Mouse (Mus musculus): ENCODE data around the gene Scap. TPM values are rescaled to one million over a fixed set of nuclear protein-coding genes. Genes with fewer than 3 reads are reported as not detected.
"Not testable (repeated sequence)": the region's sequence is repeated elsewhere in the genome, so short reads cannot be mapped to it uniquely, and the experiment has no call there.

Scap gene
- polyA plus RNA-seq, 1 experiment from 2014 or later, result 33.4 TPM

DNA sequence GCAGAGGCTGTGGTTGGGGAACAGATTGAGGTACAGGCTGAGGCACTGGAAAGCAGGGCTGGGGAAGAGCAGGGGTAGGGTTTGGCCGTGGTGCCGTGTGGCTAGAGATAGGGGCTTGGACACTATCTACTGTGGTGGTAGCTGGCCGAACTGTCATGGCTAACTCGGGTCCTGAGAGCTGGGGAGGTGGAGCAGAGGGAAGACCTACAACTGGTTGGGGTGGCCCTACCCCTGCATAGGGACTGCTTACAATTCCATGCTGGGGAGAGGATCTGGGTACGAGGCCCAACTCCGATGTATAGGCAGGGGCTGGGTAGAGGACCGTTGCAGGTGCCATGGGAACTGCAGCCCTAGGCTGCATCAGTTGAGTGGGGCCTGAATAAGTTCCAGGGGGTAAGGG, 54.9 kb downstream of the Scap start:
- Histone ChIP-seq H3K9me3 (replicated peaks; ENCODE audit: low read length) (no peaks in the 10 kb centered on the region), H3K4me2 (ENCODE audit: low read length) (no peak overlapping the region), H3K4me1 (replicated peaks; ENCODE audit: insufficient read depth, low read length) (no peaks in the 10 kb centered on the region), H3K4me3 (replicated peaks; ENCODE audit: low read depth, low read length) (no peak overlapping the region), H3K36me3 (ENCODE audit: insufficient read depth, low read length) (peaks cover 86% of the 10 kb centered on the region), H3K27me3 (ENCODE audit: insufficient read depth, low read length) (no peaks in the 10 kb centered on the region), H3K27ac (no peak overlapping the region), H3K9ac (ENCODE audit: low read depth, low read length) (no peak overlapping the region)
- WGBS, result 91% methylated on average over 7 of the region's 7 CpGs
- TF ChIP-seq CTCF (IDR thresholded peaks at IDR 0.05; ENCODE audit: low read depth), result no peak
- no peak for ATAC-seq (replicated peaks; ENCODE audit: low FRiP score, low read depth)
- no peak for DNase-seq (ENCODE audit: low spot score)

DNA sequence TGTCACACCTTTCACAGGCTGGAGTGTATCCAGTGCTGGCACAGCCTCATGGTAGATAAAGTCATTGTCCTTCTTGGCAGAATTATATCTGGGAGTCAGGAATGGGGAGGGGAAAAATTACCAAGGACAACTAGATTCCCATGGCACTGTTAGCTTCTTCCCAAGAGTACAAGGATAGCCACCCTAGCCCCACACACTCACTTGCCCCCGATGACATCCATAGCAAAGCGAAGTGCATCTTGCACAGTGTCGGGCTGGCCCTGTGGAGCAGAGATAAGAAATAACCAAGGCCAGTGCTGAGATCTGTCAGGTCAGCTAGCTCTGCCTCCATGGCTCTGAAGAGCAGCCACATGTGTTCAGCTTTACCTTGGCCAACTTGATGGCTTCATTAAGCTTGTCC, 57.8 kb downstream of the Scap start:
- H3K27me3 ChIP-seq (ENCODE audit: insufficient read depth, low read length), result no peaks in the 10 kb centered on the region
- no peak overlapping the region for H3K4me2 ChIP-seq (ENCODE audit: low read length)
- H3K4me1 ChIP-seq (replicated peaks; ENCODE audit: insufficient read depth, low read length), result no peaks in the 10 kb centered on the region
- WGBS, result 97% methylated on average over 3 of the region's 3 CpGs
- no peak for DNase-seq (ENCODE audit: low spot score)
- no peaks in the 10 kb centered on the region for H3K9me3 ChIP-seq (replicated peaks; ENCODE audit: low read length)
- H3K9ac ChIP-seq (ENCODE audit: low read depth, low read length), result no peak overlapping the region
- no peak overlapping the region for H3K27ac ChIP-seq
- peaks cover 77% of the 10 kb centered on the region for H3K36me3 ChIP-seq (ENCODE audit: insufficient read depth, low read length)
- TF ChIP-seq CTCF (IDR thresholded peaks at IDR 0.05; ENCODE audit: low read depth), result no peak
- ATAC-seq (replicated peaks; ENCODE audit: low FRiP score, low read depth), result no peak
- H3K4me3 ChIP-seq (replicated peaks; ENCODE audit: low read depth, low read length), result no peak overlapping the region

DNA sequence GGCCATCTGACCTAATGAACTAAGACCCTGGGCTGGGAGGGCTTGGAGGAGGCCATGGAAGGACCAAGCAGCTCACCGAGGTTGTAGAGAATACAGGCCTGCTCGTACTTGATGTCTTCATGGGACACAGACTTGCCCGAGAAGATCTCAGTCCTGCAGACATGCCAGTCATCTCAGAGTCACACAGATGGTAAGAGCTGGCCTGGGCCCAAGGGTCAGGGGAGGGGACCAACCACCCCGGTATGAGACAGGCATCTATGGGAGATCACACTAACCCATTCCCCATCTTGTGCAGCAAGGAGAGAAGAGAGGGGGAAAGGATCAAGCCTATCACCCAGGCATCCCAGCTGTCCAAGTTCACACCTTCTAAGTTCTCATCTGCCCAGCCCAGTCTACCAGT, 60.2 kb downstream of the Scap start:
- Histone ChIP-seq H3K9me3 (replicated peaks; ENCODE audit: low read length) (no peaks in the 10 kb centered on the region), H3K9ac (ENCODE audit: low read depth, low read length) (no peak overlapping the region), H3K4me3 (replicated peaks; ENCODE audit: low read depth, low read length) (no peak overlapping the region), H3K36me3 (ENCODE audit: insufficient read depth, low read length) (peaks cover 66% of the 10 kb centered on the region), H3K4me2 (ENCODE audit: low read length) (no peak overlapping the region), H3K27ac (no peak overlapping the region), H3K27me3 (ENCODE audit: insufficient read depth, low read length) (no peaks in the 10 kb centered on the region), H3K4me1 (replicated peaks; ENCODE audit: insufficient read depth, low read length) (no peaks in the 10 kb centered on the region)
- ATAC-seq (replicated peaks; ENCODE audit: low FRiP score, low read depth), result no peak
- TF ChIP-seq CTCF (IDR thresholded peaks at IDR 0.05; ENCODE audit: low read depth), result no peak
- DNase-seq (ENCODE audit: low spot score), result no peak
- 84% methylated on average over 4 of the region's 4 CpGs for WGBS

DNA sequence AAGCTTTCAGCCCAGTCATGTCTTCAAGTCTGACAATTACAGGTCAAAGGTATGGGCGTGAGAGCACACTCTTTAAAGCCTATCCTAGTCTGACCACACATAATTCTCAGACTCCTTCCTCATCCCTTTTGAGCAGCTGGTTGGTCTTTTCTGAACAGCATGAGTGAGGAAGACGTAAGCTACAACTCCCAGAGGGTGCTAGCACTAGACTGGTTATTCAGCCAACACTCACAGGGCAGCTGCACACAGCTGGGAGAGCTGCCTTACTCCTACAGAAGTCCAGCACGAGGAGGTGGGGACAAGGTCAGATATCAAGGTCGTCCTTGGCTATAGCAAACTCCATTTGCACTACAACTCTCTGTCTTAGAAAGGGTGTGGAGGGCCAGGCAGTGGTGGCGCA, 67.6 kb downstream of the Scap start:
- H3K4me2 ChIP-seq (ENCODE audit: low read length), result no peak overlapping the region
- H3K27ac ChIP-seq, result no peak overlapping the region
- H3K27me3 ChIP-seq (ENCODE audit: insufficient read depth, low read length), result no peaks in the 10 kb centered on the region
- ATAC-seq (replicated peaks; ENCODE audit: low FRiP score, low read depth) (no peak), DNase-seq (ENCODE audit: low spot score) (no peak)
- WGBS, result 62% methylated on average over 5 of the region's 5 CpGs
- H3K4me3 ChIP-seq (replicated peaks; ENCODE audit: low read depth, low read length), result no peak overlapping the region
- peaks cover 12% of the 10 kb centered on the region; the same call in 1 of the 2 replicates for H3K36me3 ChIP-seq (ENCODE audit: insufficient read depth, low read length)
- H3K4me1 ChIP-seq (replicated peaks; ENCODE audit: insufficient read depth, low read length), result no peaks in the 10 kb centered on the region
- H3K9me3 ChIP-seq (replicated peaks; ENCODE audit: low read length), result no peaks in the 10 kb centered on the region
- TF ChIP-seq CTCF (IDR thresholded peaks at IDR 0.05; ENCODE audit: low read depth), result no peak
- no peak overlapping the region for H3K9ac ChIP-seq (ENCODE audit: low read depth, low read length)

DNA sequence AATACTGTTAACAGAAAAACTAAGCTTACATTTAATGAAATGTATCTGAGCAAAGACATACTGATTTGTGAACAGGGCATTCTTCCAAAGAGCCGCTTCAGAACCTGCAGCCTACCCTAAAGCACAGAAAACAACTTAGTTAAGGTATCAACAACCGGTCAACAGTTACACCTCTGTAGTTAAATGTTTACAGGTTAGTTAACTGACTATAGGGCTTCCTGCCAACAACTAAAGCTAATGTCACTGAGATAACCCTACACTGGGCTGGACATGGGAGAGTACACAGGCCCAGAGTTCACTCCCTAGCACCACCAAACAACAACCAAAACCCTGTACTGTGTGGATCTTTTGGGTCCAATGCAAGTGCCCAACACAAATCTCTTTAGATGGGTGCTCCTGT, 69.6 kb downstream of the Scap start:
- TF ChIP-seq CTCF (IDR thresholded peaks at IDR 0.05; ENCODE audit: low read depth), result no peak

DNA sequence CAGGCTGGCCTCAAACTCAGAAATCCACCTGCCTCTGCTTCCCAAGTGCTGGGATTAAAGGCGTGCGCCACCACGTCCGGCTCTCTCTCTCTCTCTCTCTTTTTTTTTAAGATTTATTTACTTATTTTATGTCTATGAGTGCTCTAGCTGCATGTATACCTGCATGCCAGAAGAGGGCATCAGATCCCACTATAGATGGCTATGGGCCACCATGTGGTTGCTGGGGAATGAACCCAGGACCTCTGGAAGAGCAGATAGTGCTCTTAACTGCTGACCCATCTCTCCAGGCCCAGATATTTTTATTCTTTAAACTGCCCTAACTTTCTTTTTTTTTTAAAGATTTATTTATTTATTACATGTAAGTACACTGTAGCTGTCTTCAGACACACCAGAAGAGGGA, 70.2 kb downstream of the Scap start:
- WGBS, result 91% methylated on average over 4 of the region's 4 CpGs
- TF ChIP-seq CTCF (IDR thresholded peaks at IDR 0.05; ENCODE audit: low read depth), result 0 out of 2 replicates have a peak, but pooled peaks have one; percentile 25

More for the DNA sequence above, 69.6 kb downstream of the Scap start:
- H3K4me2 ChIP-seq (ENCODE audit: low read length), result no peak overlapping the region
- H3K27ac ChIP-seq, result no peak overlapping the region
- H3K36me3 ChIP-seq (ENCODE audit: insufficient read depth, low read length), result no peaks in the 10 kb centered on the region
- no peak overlapping the region for H3K9ac ChIP-seq (ENCODE audit: low read depth, low read length)
- H3K4me1 ChIP-seq (replicated peaks; ENCODE audit: insufficient read depth, low read length), result peaks cover 8% of the 10 kb centered on the region
- H3K4me3 ChIP-seq (replicated peaks; ENCODE audit: low read depth, low read length), result no peak overlapping the region
- no peaks in the 10 kb centered on the region for H3K27me3 ChIP-seq (ENCODE audit: insufficient read depth, low read length)
- ATAC-seq (replicated peaks; ENCODE audit: low FRiP score, low read depth) (no peak), DNase-seq (ENCODE audit: low spot score) (no peak)
- WGBS, result 86% methylated on average over 2 of the region's 2 CpGs
- H3K9me3 ChIP-seq (replicated peaks; ENCODE audit: low read length), result no peaks in the 10 kb centered on the region

More for the DNA sequence above, 70.2 kb downstream of the Scap start:
- not testable (repeated sequence) for H3K9me3 ChIP-seq (replicated peaks; ENCODE audit: low read length); H3K4me2 ChIP-seq (ENCODE audit: low read length); H3K4me3 ChIP-seq (replicated peaks; ENCODE audit: low read depth, low read length); H3K4me1 ChIP-seq (replicated peaks; ENCODE audit: insufficient read depth, low read length); H3K36me3 ChIP-seq (ENCODE audit: insufficient read depth, low read length); ATAC-seq (replicated peaks; ENCODE audit: low FRiP score, low read depth); DNase-seq (ENCODE audit: low spot score); H3K9ac ChIP-seq (ENCODE audit: low read depth, low read length); H3K27me3 ChIP-seq (ENCODE audit: insufficient read depth, low read length); H3K27ac ChIP-seq
